Mouse (Mus musculus): Measurements from ENCODE around the gene Ccdc158.

Ccdc158 gene

DNA sequence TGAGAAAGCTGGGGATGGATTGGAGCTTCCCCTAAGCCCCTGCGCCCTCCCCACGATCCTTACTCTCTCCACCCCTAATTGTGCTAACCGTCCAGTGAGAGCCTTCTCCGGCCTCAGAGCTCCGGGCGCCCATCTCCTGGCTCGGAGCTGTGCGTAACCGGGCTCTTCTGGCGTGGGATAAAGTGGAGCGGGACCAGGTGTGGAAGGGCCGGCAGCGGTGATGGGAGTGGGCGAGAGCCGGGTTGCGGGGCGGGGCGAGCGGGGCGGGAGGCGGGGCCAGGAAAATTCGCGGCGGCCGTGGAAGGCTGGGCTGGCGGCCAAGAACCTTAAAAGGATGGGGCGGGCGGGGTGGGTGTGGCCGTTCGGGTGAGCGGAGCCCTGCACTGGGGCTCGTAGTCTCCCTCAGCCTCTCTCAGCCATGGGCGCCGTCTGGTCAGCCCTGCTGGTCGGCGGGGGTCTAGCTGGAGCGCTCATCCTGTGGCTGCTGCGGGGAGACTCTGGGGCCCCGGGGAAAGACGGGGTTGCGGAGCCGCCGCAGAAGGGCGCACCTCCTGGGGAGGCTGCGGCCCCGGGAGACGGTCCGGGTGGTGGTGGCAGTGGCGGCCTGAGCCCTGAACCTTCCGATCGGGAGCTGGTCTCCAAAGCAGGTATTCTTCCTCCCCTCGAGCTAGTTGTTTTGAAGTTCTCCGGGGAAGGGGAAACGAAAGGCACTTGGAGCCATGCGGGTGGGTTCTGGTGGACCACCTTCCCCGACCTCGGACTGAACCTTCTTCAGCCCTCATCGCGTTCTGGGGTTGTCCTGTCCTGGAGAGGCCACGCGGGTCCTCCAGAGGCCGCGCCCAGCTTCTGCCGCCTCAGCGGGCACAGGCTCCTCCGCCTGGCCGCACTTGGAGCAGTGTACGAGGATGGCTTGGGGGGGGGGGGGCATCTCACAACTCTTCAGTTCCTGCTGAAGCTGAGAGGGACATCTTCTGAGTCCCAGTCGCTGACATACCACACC, 72.1 kb downstream of the Ccdc158 start, which contains the start of gene Stbd1:
Stbd1 (plus strand) TSS at position 351 of the 1,000 bp plus-strand sequence.
- peak; percentile 57 for DNase-seq (ENCODE audit: low spot score)

DNA sequence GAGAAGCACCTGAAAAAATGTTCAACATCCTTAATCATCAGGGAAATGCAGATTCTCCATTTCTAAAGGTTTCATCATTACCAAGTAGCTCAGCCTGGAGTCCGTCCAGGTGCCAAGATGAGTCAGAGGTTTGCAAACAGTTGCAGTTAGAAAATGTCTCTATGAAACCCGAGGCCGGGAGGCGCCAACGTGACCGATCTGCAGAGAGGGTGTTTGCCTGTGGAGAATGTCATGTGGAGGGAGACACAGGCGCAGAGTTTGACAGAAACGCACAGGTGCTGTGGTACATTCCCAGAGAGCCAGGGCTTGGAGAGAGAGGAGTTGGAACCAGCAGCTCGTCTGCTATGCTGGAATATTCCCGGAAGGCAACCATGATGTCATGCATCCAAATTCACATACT, 76.0 kb downstream of the Ccdc158 start:
- peak; percentile 32 for DNase-seq (ENCODE audit: low spot score)

DNA sequence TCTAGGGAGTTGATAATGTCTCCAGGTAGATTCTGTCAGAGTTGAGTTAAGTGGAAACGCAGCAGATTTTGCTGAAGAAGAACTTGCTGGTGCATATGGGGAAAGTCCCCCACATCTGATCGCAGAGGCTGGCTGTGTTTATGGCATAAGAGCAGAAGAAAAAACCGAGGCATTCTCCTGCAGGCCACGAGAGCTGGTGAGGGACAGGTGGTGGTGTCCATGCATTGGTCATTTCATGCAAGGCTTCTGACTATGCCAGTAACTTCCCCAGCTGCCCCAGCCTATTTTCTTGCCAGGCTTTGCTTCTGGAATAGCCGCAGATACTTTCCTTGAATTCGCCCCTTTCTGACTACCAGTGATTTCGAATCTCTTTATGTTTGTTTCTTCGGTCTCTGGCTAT, 78.2 kb downstream of the Ccdc158 start:
- DNase-seq (ENCODE audit: low spot score): no peak

DNA sequence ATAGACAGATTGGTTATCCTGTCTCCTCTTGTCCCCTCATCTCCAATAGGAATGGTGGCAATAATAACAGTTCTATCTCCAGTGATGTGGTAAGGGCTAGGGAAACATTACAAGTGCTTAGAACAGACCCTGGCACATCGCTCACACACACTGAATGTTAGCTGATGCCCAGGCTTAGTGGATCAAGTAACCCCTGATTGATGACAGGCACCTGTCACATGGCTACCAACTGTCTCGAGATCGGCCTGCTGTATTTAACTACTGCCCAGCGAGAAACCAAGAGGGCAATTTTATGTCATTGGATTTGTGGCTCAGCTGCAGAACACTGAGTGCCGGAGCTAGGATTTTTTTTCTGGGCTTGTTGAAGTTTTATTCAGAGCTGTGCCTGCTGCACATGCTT, 80.0 kb downstream of the Ccdc158 start:
- DNase-seq (ENCODE audit: low spot score): no peak

DNA sequence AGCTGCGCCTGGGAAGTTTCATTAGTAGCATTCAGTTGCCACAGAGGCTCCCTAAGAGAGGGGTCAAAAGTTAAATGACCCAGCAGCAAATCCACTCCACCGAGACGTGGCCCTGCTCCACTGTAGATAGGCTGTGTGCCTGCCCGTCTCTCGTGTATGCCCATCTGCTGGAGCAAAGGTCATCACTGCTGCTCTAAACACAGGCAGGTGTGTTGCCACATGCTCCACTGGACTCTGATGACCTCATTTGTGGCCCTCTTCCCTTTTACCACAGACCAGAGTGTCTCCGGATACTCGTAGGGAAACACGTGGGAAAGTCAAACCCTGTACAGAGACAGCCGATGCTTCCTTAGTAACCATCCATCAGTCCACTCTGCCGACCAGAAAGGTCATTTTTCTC, 89.1 kb downstream of the Ccdc158 start:
- no peak for DNase-seq (ENCODE audit: low spot score)

DNA sequence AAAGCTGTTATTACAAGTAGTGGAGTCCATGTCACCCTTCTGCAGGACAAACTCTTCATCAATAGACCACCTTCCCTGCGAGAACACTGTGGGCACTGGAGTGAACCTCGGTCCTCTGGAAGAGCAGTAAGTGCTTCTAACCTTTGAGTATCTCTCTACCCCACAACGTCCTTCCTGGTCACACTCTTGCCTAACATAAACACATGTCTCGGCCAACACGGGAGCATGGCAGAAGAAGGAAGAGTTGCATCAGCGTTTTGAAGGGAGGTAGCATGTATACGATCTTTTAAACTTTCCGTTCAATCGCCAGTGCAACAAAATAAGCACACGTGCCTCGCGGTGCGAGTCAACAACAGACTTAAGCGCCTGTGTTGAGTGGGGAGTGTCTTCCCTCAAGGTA, 95.5 kb downstream of the Ccdc158 start:
- DNase-seq (ENCODE audit: low spot score): no peak

DNA sequence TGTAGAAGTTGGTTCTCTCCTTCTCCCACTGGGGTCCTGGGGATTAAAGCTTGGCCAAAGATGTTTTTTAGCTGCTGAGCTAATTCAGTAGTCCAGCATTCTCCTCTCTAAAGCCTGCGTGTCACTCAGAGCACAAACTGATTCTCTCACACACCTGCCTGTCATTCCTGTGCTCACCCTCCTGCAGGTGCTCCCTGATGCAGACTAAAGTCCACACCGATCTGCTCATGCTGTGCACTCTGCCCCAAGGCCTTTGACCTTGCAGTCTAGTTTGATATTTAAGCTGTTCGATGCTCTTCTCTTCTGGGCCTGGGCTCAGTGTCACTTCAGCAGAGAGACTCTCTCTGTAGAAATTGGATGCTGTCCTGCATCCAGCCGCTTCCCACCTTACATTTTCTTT, 103.8 kb downstream of the Ccdc158 start:
- no peak for DNase-seq (ENCODE audit: low spot score)

DNA sequence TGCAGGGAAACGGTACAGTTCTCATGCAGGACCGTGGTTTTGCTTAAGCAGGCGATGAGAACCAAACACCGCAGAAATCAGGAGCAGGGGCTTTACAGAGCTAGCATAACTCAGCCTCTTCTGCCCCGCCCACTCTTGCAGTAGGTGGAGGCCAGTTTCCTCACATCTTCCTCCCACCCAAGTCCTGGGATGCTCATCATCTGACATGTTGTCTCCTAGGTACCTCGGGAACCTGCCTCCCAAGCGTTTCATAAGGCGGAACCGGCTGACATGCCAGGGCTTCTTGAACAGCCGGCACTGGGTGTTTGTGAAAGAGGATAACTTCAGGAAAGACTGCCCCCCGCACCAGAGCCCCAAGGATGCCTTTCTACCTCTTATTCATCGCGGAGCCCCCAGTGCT, 113.1 kb downstream of the Ccdc158 start:
- no peak for DNase-seq (ENCODE audit: low spot score)

DNA sequence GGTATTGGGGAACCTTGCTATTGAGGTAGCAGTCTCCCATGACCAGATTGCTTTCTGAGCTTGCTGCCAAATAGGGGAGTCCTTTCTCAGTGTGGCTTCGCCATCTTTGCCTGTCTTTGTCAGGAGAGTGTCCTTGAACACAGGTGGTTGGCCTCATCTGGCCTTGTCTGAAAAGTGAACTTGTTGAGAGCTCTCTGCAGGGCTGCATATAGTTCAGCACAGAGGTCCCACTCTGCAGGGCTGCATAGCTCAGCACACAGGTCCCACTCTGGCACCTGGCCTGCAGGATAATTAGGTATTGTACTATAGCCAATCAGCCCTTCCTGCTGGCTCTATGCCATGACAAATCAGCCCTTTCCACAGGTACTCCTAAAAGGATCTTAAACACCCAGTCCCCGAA, 114.9 kb downstream of the Ccdc158 start:
- DNase-seq (ENCODE audit: low spot score): no peak

All from lung, postnatal 25 days (tissue).